Mouse (Mus musculus): ENCODE results near the gene Phospho1.
A peak's percentile ranks its signal among the peaks of the same experiment; 100 is the strongest.
"Not testable (repeated sequence)": the region's sequence is repeated elsewhere in the genome, so short reads cannot be mapped to it uniquely, and the experiment has no call there.

The Phospho1 gene

DNA sequence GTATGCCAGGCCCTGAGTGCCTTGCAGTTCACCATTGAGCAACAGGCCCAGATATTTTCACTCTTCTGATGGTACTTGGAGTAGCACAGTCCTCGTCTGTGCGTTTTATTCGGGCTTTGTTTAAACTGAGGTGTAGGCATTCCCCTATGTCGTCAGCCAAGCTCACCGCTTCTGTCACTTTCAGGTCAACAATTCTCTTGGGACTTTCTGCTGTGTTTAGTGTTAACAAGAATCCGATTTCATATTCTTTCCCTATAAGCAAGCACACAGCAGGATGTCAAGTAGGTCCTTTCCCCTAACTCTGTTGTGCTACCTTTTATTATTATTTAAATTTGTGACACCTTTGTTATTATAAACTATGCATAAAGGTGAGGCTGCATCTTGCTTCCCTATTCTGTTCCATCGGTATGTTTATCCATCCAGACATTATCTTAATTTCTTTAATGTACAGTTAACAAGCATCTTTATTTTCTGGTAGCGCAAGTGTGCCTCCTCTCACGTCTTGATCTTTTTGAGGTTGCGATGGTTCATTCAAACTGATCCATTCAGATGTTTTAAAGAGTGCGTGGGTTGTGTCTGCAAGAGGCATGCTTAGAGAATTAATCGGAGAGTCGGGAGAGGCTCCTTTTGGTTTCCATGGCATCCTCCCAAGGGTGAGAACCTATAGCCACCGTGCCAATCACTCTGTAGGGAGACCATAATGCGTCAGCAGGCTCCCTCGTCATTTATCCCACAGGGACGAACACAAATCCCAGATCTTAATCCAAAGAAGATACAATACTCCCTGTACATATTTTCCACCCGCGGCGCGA is 33.6 kb downstream of the Phospho1 start:
- DNase-seq (ENCODE audit: inconsistent age in 2 of 2, low spot score in 1 of 2) = peak in 1 of 2 experiments; percentile 29

DNA sequence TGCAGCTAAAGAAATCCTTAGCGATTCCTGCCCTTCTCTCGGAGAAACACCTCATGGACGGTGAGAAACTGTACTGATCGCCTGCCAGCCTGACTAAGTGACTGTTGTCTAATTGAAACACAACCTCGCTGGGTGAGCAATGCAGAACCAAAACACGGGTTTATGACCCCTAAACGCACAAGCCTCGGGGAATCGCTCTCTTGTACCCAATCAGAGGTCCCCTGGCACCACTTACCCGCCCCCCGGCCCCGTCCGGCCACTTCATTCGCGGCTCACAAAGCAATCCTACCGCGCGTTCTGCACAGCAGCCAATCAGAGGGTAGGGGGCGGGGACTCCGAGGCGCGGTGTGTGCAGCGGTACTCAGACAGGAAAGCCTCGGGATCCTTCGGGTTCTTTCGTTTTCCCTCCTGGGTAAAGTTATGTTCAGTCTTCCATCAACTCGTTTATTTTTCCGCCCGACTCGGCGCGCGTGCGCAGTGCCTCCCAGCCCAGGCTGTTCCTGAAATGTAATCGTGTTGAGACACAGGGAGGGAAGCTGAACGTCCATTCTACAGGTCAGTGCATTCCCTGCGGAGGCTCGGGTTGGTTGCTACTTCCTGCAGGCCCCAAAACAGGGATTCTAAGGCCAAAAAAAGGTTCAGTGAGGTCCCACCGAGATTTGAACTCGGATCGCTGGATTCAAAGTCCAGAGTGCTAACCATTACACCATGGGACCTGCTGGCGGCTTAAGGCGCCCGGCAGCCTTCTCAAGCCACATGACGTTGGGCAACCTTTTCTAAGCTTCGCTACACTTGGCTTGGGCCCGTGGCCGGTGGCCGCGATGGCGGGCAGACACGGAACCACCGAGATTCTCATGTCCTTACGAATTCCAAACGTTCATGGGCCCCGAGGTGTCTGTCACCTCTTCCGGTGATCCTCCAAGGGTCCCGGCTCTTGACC is 34.5 kb downstream of the Phospho1 start:
- DNase-seq (ENCODE audit: inconsistent age in 2 of 2, low spot score in 1 of 2) = peak; percentile 98 to 99

DNA sequence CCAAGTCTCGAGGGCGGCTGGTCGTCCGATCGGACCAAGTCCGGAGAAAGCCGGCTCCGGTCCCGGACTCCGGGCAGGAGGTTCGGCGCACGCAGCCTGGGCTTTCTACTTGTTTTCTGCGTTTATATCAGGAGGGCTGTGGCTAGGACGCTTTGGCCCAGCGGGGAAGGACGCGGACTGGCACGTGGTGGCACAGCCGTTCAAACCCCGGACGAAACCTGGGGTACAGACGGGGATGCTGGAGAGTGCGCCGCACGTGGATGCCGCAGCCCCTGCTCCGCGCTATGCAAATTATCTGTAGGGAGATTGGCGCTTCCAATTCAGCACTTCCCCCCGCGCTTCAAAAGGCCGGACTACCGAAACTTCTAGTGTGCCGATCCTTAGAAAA is 35.2 kb downstream of the Phospho1 start:
- peak in 1 of 2 experiments; percentile 96 for DNase-seq (ENCODE audit: inconsistent age in 2 of 2, low spot score in 1 of 2)

DNA sequence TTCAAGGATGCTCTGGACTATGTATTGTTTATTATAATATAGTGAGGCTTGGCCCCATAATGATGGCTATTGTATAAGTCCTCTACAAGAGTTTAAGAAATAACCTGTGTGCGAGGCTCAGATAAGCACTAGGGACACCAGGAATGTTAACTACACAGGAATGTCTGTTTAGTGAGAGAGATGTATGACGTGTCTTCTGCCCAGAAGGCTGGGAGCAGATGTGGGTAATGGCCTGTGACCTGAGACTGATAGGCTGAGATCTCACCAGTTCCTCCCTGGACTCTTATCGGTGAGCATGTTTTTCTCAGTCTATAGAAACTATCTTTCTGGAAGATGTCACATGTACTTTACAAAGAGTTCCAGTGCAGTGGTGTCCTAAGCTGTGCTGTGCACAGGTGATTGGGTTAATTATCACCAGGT is 35.8 kb downstream of the Phospho1 start:
- DNase-seq (ENCODE audit: inconsistent age in 2 of 2, low spot score in 1 of 2) = peak in 1 of 2 experiments; percentile 15

DNA sequence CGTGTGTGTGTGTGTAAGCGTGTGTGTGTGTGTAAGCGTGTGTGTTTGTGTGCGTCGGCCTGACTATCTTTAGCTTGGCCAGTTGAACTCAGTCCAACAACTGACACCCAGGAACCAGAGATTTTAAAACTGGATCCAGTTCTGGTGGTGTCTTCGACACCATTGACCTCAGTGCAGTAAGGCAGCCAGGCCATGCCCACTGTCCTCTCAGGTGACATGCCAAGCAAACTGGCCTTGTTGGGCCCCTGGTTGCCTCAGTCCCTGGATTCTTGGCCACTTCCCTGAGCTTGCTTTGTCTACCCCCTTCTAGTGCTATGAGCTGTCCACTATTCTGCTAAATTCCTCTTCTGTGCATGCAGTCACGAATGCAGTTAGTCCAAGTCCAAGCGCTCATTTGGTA is 37.1 kb downstream of the Phospho1 start:
- no peak for DNase-seq (ENCODE audit: inconsistent age in 2 of 2, low spot score in 1 of 2)

DNA sequence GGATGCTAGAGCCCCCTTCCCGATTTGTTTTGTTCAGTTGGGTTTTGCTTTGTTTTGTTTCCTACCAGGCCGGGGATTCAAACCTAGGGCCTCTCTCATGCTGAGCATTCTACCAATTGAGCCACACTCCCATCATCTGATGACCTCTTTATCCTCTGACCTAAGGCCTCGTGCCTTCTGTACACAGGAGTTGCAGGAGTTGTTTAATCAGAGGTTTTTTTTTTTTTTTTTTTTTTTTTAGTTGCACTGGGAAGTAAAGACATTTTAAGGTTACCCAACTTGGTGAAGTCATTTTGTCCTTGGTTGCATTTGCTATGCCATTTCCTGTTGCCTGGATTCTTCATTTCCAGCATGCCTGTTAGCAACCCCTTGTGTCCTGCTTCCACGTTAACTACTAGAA is 45.1 kb downstream of the Phospho1 start:
- DNase-seq (ENCODE audit: inconsistent age in 2 of 2, low spot score in 1 of 2) = no peak

DNA sequence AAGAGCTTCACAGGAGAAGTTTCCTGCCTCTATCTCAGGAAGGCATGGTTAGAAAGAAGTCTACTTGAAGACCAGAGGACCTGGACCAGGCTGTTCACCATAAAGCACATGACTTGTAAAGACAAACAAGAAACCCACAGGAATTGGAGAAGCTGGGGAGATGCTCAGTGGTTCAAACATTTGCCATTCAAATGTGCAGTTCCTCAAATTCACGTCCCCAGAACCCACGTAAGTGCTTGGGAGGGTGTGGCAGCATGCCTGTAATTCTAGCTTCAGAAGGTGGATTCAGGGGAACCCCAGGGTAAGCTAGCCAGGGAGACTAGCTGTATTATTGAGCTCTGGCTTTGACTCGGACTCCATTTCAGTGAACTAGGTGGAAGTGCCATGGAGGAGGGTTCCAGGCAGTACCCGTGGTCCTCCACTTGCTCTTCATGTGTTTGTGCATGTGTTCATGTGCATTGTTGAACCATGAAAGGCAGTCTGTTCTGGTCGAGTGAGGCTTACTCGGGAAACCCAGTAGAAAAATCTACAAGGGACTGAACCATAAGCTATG is 45.7 kb downstream of the Phospho1 start:
- no peak for DNase-seq (ENCODE audit: inconsistent age in 2 of 2, low spot score in 1 of 2)

DNA sequence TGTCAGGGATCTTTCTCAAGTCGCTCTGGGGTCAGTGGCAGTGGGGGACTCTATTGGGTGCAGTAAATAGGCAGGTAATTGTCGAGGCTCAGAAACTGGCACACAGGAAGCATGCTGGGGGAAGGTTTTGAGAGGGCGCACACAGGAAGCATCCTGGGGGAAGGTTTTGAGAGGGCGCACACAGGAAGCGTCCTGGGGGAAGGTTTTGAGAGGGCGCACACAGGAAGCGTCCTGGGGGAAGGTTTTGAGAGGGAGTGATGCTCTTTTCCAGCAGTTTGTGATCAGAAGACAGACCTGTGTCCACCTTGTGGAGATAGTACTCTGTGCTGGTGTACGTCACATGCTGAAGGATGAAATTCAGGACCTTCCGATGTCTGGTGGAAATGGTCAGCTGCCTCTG is 51.5 kb downstream of the Phospho1 start:
- peak in 1 of 2 experiments; percentile 24 for DNase-seq (ENCODE audit: inconsistent age in 2 of 2, low spot score in 1 of 2)

DNA sequence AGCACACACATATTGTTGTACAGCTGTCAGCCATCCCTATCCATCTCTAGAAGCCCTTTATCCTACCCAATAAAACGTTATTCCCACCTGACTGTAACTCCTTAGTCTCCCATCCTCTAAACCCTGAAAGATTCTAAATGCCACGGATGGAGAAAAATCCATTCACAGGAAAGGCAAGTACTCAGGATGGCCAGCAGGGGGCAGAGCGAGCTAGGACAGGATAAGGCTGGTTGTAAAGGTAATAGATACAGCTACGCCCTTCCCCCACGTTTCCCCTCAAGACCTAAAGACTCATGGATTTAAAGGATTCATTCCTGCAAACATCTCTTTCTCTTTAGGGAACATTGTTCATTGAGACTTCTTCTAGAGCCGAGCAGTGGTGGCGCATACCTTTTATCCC is 52.0 kb downstream of the Phospho1 start:
- DNase-seq (ENCODE audit: inconsistent age in 2 of 2, low spot score in 1 of 2) = peak; percentile 49 to 76

DNA sequence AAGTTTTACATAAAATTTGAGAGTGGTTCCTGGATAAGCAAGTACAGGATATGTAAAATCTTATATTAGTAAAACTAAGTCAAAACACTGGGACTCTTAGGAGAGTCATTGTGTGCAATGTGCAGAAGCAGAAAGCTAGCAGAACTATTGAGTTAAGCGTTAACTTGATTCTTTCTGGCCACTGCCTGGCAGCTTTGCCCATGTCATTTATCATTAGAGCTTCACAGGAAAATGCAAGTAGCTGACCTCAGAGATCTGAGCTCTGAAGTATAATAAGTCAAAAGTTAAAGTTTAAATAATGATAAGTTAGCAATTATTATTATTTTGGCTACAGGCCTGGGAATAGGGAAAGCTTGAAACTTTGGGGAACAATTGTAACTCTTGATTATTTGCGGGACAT is 55.6 kb downstream of the Phospho1 start:
- not testable (repeated sequence) for DNase-seq (ENCODE audit: inconsistent age in 2 of 2, low spot score in 1 of 2)
